Mouse (Mus musculus) mature B cell (primary cell): ENCODE data around the gene Sorcs3.

Experiments used
- in situ Hi-C: fragments of 300-500 bp; cut with MboI; formaldehyde crosslinking; loops from 2 replicates; pipeline ENCODE4 v1.14.3; 2019

The Sorcs3 gene

GRCm38 (mm10) chr19:48283217-48283616, 77.4 kb downstream of the Sorcs3 start:
- in situ Hi-C loops = no loop called here

- in situ Hi-C loops = no loop called here
These were observed 79.9 kb downstream of the Sorcs3 start for GRCm38 (mm10) chr19:48285602-48286225.

- in situ Hi-C loops = no loop called here
These were observed 88.4 kb downstream of the Sorcs3 start for GRCm38 (mm10) chr19:48294251-48294650.

GRCm38 (mm10) chr19:48298384-48298783, 92.6 kb downstream of the Sorcs3 start:
- in situ Hi-C loops = no loop called here

GRCm38 (mm10) chr19:48300440-48301231, 94.8 kb downstream of the Sorcs3 start:
- in situ Hi-C loops = no loop called here

- in situ Hi-C loops = no loop called here
These were observed 95.5 kb downstream of the Sorcs3 start for GRCm38 (mm10) chr19:48301300-48301699.

GRCm38 (mm10) chr19:48308341-48308740, 102.5 kb downstream of the Sorcs3 start:
- in situ Hi-C loops = no loop called here

GRCm38 (mm10) chr19:48309531-48310337, 103.9 kb downstream of the Sorcs3 start:
- in situ Hi-C loops = no loop called here

GRCm38 (mm10) chr19:48310338-48310710, 104.5 kb downstream of the Sorcs3 start:
- in situ Hi-C loops = no loop called here

- in situ Hi-C loops = no loop called here
These were observed 108.0 kb downstream of the Sorcs3 start for GRCm38 (mm10) chr19:48313776-48314175.

- in situ Hi-C loops = no loop called here
These were observed 121.3 kb downstream of the Sorcs3 start for GRCm38 (mm10) chr19:48327115-48327514.

GRCm38 (mm10) chr19:48328171-48328570, 122.3 kb downstream of the Sorcs3 start:
- in situ Hi-C loops = no loop called here

GRCm38 (mm10) chr19:48331640-48332039, 125.8 kb downstream of the Sorcs3 start:
- in situ Hi-C loops = no loop called here

GRCm38 (mm10) chr19:48333085-48333484, 127.3 kb downstream of the Sorcs3 start:
- in situ Hi-C loops = no loop called here

GRCm38 (mm10) chr19:48337461-48337860, 131.6 kb downstream of the Sorcs3 start:
- in situ Hi-C loops = no loop called here

GRCm38 (mm10) chr19:48338098-48338497, 132.3 kb downstream of the Sorcs3 start:
- in situ Hi-C loops = no loop called here

- in situ Hi-C loops = no loop called here
These were observed 136.9 kb downstream of the Sorcs3 start for GRCm38 (mm10) chr19:48342770-48343169.

GRCm38 (mm10) chr19:48343442-48343841, 137.6 kb downstream of the Sorcs3 start:
- in situ Hi-C loops = no loop called here

- in situ Hi-C loops = no loop called here
These were observed 141.3 kb downstream of the Sorcs3 start for GRCm38 (mm10) chr19:48347116-48347515.

GRCm38 (mm10) chr19:48356806-48357205, 151.0 kb downstream of the Sorcs3 start:
- in situ Hi-C loops = no loop called here

- in situ Hi-C loops = no loop called here
These were observed 156.3 kb downstream of the Sorcs3 start for GRCm38 (mm10) chr19:48362167-48362566.

- in situ Hi-C loops = no loop called here
These were observed 162.2 kb downstream of the Sorcs3 start for GRCm38 (mm10) chr19:48368056-48368455.

GRCm38 (mm10) chr19:48371787-48372186, 166.0 kb downstream of the Sorcs3 start:
- in situ Hi-C loops = no loop called here
